Mouse (Mus musculus): Measurements from ENCODE around the gene Fgfr2. TPM values are rescaled to one million over a fixed set of nuclear protein-coding genes. Genes with fewer than 3 reads are reported as not detected.

The Fgfr2 gene
- total RNA-seq, 1 experiment = 37.5 TPM

GRCm38 (mm10) chr7:130828475-130828874 lies 2294.7 kb downstream of the Fgfr2 start:
- in situ Hi-C loops (cut with MboI; ENCODE audit: low sequenced_read_pairs in 2 of 2, unreplicated experiment in 2 of 2) = no loop called here
- no peak overlapping the region for H3K9ac ChIP-seq (ENCODE audit: insufficient read depth, low read depth, low read length, poor library complexity, severe bottlenecking)
- no peak overlapping the region for H3K27ac ChIP-seq (ENCODE audit: insufficient read depth, low read depth, low read length, poor library complexity, severe bottlenecking)
- DNase-seq (ENCODE audit: low read depth, low spot score) = no peak
- no peak overlapping the region for H3K4me3 ChIP-seq (ENCODE audit: insufficient read depth in 1 of 2, low read depth in 1 of 2, low read length in 2 of 2, poor library complexity in 1 of 2, severe bottlenecking in 1 of 2)
- TF ChIP-seq MAFK (IDR thresholded peaks at IDR 0.05; ENCODE audit: insufficient read depth, low read depth, low read length) (no peak), CHD2 (IDR thresholded peaks at IDR 0.05; ENCODE audit: low read depth, low read length) (no peak), ZNF384 (IDR thresholded peaks at IDR 0.05; ENCODE audit: low read depth, low read length) (no peak), ZC3H11A (IDR thresholded peaks at IDR 0.05; ENCODE audit: borderline replicate concordance, low read depth, low read length) (no peak), HCFC1 (IDR thresholded peaks at IDR 0.05; ENCODE audit: borderline replicate concordance, insufficient read depth, low read length) (no peak)
- H3K36me3 ChIP-seq (ENCODE audit: control insufficient read depth, insufficient read depth, low read length, poor library complexity, severe bottlenecking) = no peaks in the 10 kb centered on the region
- H3K4me1 ChIP-seq (ENCODE audit: control insufficient read depth in 2 of 2, insufficient read depth in 2 of 2, low read length in 2 of 2, poor library complexity in 1 of 2) = peaks cover 0 to 2% of the 10 kb centered on the region in 2 experiments; a peak in 1 of 4 replicates
- no peaks in the 10 kb centered on the region for H3K9me3 ChIP-seq (ENCODE audit: control insufficient read depth, insufficient read depth, low read depth, low read length)

GRCm38 (mm10) chr7:130827844-130828403 lies 2295.2 kb downstream of the Fgfr2 start:
- DNase-seq (ENCODE audit: low read depth, low spot score) = no peak
- H3K27ac ChIP-seq (ENCODE audit: insufficient read depth, low read depth, low read length, poor library complexity, severe bottlenecking) = no peak overlapping the region
- H3K4me3 ChIP-seq (ENCODE audit: insufficient read depth in 1 of 2, low read depth in 1 of 2, low read length in 2 of 2, poor library complexity in 1 of 2, severe bottlenecking in 1 of 2) = no peak overlapping the region
- no peaks in the 10 kb centered on the region for H3K36me3 ChIP-seq (ENCODE audit: control insufficient read depth, insufficient read depth, low read length, poor library complexity, severe bottlenecking)
- H3K9me3 ChIP-seq (ENCODE audit: control insufficient read depth, insufficient read depth, low read depth, low read length) = no peaks in the 10 kb centered on the region
- in situ Hi-C loops (cut with MboI; ENCODE audit: low sequenced_read_pairs in 2 of 2, unreplicated experiment in 2 of 2) = no loop called here
- TF ChIP-seq ZNF384 (IDR thresholded peaks at IDR 0.05; ENCODE audit: low read depth, low read length) (no peak), ZC3H11A (IDR thresholded peaks at IDR 0.05; ENCODE audit: borderline replicate concordance, low read depth, low read length) (no peak), MAFK (IDR thresholded peaks at IDR 0.05; ENCODE audit: insufficient read depth, low read depth, low read length) (no peak), HCFC1 (IDR thresholded peaks at IDR 0.05; ENCODE audit: borderline replicate concordance, insufficient read depth, low read length) (no peak), CHD2 (IDR thresholded peaks at IDR 0.05; ENCODE audit: low read depth, low read length) (no peak)
- peaks cover 0 to 2% of the 10 kb centered on the region in 2 experiments; a peak in 1 of 4 replicates for H3K4me1 ChIP-seq (ENCODE audit: control insufficient read depth in 2 of 2, insufficient read depth in 2 of 2, low read length in 2 of 2, poor library complexity in 1 of 2)
- no peak overlapping the region for H3K9ac ChIP-seq (ENCODE audit: insufficient read depth, low read depth, low read length, poor library complexity, severe bottlenecking)

- no peaks in the 10 kb centered on the region for H3K9me3 ChIP-seq (ENCODE audit: control insufficient read depth, insufficient read depth, low read depth, low read length)
- H3K36me3 ChIP-seq (ENCODE audit: control insufficient read depth, insufficient read depth, low read length, poor library complexity, severe bottlenecking) = no peaks in the 10 kb centered on the region
- H3K9ac ChIP-seq (ENCODE audit: insufficient read depth, low read depth, low read length, poor library complexity, severe bottlenecking) = no peak overlapping the region
- TF ChIP-seq HCFC1 (IDR thresholded peaks at IDR 0.05; ENCODE audit: borderline replicate concordance, insufficient read depth, low read length) (no peak), CHD2 (IDR thresholded peaks at IDR 0.05; ENCODE audit: low read depth, low read length) (no peak), ZNF384 (IDR thresholded peaks at IDR 0.05; ENCODE audit: low read depth, low read length) (no peak), ZC3H11A (IDR thresholded peaks at IDR 0.05; ENCODE audit: borderline replicate concordance, low read depth, low read length) (peak; percentile 88), MAFK (IDR thresholded peaks at IDR 0.05; ENCODE audit: insufficient read depth, low read depth, low read length) (no peak)
- no peak overlapping the region for H3K27ac ChIP-seq (ENCODE audit: insufficient read depth, low read depth, low read length, poor library complexity, severe bottlenecking)
- H3K4me3 ChIP-seq (ENCODE audit: insufficient read depth in 1 of 2, low read depth in 1 of 2, low read length in 2 of 2, poor library complexity in 1 of 2, severe bottlenecking in 1 of 2) = no peak overlapping the region
- DNase-seq (ENCODE audit: low read depth, low spot score) = peak; percentile 46
- peaks cover 0 to 2% of the 10 kb centered on the region in 2 experiments; a peak in 1 of 4 replicates for H3K4me1 ChIP-seq (ENCODE audit: control insufficient read depth in 2 of 2, insufficient read depth in 2 of 2, low read length in 2 of 2, poor library complexity in 1 of 2)
- in situ Hi-C loops (cut with MboI; ENCODE audit: low sequenced_read_pairs in 2 of 2, unreplicated experiment in 2 of 2) = no loop called here
Measured at GRCm38 (mm10) chr7:130827431-130827830, 2295.7 kb downstream of the Fgfr2 start.

GRCm38 (mm10) chr7:130826343-130826742 lies 2296.8 kb downstream of the Fgfr2 start:
- in situ Hi-C loops (cut with MboI; ENCODE audit: low sequenced_read_pairs in 2 of 2, unreplicated experiment in 2 of 2) = no loop called here
- no peaks in the 10 kb centered on the region for H3K9me3 ChIP-seq (ENCODE audit: control insufficient read depth, insufficient read depth, low read depth, low read length)
- TF ChIP-seq CHD2 (IDR thresholded peaks at IDR 0.05; ENCODE audit: low read depth, low read length) (no peak), MAFK (IDR thresholded peaks at IDR 0.05; ENCODE audit: insufficient read depth, low read depth, low read length) (no peak), HCFC1 (IDR thresholded peaks at IDR 0.05; ENCODE audit: borderline replicate concordance, insufficient read depth, low read length) (no peak), ZC3H11A (IDR thresholded peaks at IDR 0.05; ENCODE audit: borderline replicate concordance, low read depth, low read length) (no peak), ZNF384 (IDR thresholded peaks at IDR 0.05; ENCODE audit: low read depth, low read length) (no peak)
- H3K27ac ChIP-seq (ENCODE audit: insufficient read depth, low read depth, low read length, poor library complexity, severe bottlenecking) = peak overlapping the region; percentile 1; the same call in 1 of the 2 replicates
- peaks cover 0 to 2% of the 10 kb centered on the region in 2 experiments; a peak in 1 of 4 replicates for H3K4me1 ChIP-seq (ENCODE audit: control insufficient read depth in 2 of 2, insufficient read depth in 2 of 2, low read length in 2 of 2, poor library complexity in 1 of 2)
- no peak overlapping the region for H3K4me3 ChIP-seq (ENCODE audit: insufficient read depth in 1 of 2, low read depth in 1 of 2, low read length in 2 of 2, poor library complexity in 1 of 2, severe bottlenecking in 1 of 2)
- no peaks in the 10 kb centered on the region for H3K36me3 ChIP-seq (ENCODE audit: control insufficient read depth, insufficient read depth, low read length, poor library complexity, severe bottlenecking)
- no peak overlapping the region for H3K9ac ChIP-seq (ENCODE audit: insufficient read depth, low read depth, low read length, poor library complexity, severe bottlenecking)
- no peak for DNase-seq (ENCODE audit: low read depth, low spot score)
